17 mouse cellular contexts compared by ENCODE assay signal in the genomic region with DNA sequence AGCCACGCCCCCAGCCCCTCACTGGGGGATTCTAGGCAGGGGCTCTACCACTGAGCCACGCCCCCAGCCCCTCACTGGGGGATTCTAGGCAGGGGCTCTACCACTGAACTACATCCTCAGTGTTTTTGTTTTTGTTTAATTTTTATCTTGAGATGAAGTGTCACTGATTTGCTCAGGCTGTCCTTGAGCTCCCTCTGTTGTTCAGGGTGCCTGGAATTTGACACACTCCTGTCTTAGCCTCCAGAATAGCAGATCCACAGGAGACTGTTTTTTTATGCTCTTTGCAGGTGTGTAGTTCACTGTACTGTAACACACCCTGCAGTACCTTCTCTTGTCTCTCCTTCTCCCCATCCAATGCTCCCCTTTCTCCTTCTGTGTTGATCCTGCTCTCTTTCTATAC.
DNase-seq lines count a peak whose midpoint lies in the region; ATAC-seq and TF ChIP-seq lines count a peak whose summit lies in the region.
"Had no signal": no experiment of that assay in that cellular context is flagged by ENCODE, and none has a peak within 500 bp of the region (broad histone marks: within the 10 kb centered on the region; RNA-seq: fewer than 3 reads in every experiment).

No protein-coding gene starts in this region.

- no peak overlapping the region for H3K9ac ChIP-seq in hindbrain, postnatal 0 days (replicated peaks; ENCODE audit: low read length)
- no peak overlapping the region for H3K9ac ChIP-seq in hindbrain, embryonic 11.5 days (ENCODE audit: low read depth, low read length)
- no peak overlapping the region for H3K9ac ChIP-seq in CH12.LX (ENCODE audit: insufficient read depth, low read depth)
- H3K9ac ChIP-seq in neural tube, embryonic 15.5 days (replicated peaks), result no peak overlapping the region
- H3K9ac ChIP-seq: heart, embryonic 15.5 days; lung, embryonic 15.5 days; neural tube, embryonic 12.5 days had no signal

- 97% methylated on average over 2 of the region's 2 CpGs for WGBS in hindbrain, postnatal 0 days
- 86% methylated on average over 2 of the region's 2 CpGs for WGBS in hindbrain, embryonic 11.5 days
- 89% methylated on average over 2 of the region's 2 CpGs for WGBS in neural tube, embryonic 15.5 days

- H3K9me3 ChIP-seq in hindbrain, postnatal 0 days (ENCODE audit: low read length), result no peaks in the 10 kb centered on the region
- no peaks in the 10 kb centered on the region for H3K9me3 ChIP-seq in hindbrain, embryonic 11.5 days (ENCODE audit: control insufficient read depth, low read length)
- H3K9me3 ChIP-seq in CH12.LX (replicated peaks; ENCODE audit: low read length), result no peaks in the 10 kb centered on the region
- no peaks in the 10 kb centered on the region for H3K9me3 ChIP-seq in neural tube, embryonic 15.5 days (replicated peaks)
- H3K9me3 ChIP-seq: heart, embryonic 15.5 days; lung, embryonic 15.5 days; neural tube, embryonic 12.5 days had no signal

- TF ChIP-seq POLR2A in CH12.LX (IDR thresholded peaks at IDR 0.05; ENCODE audit: low read depth, low read length), result no peak

- dilution Hi-C loops in CH12.LX (cut with MboI; ENCODE audit: extremely low pct_ligation_motif_present, extremely low pct_unique_long_range_greater_than_20kb, low sequenced_read_pairs), result no loop called here

- TF ChIP-seq CTCF in hindbrain, postnatal 0 days (IDR thresholded peaks at IDR 0.05; ENCODE audit: low read depth), result peak; percentile 10; the same call in 1 of the 2 replicates
- peak in 1 of 2 experiments; percentile 82; a peak in 2 of 4 replicates for TF ChIP-seq CTCF in CH12.LX (conservative IDR thresholded peaks at IDR 0.05 in 1 of 2, IDR thresholded peaks at IDR 0.05 in 1 of 2; ENCODE audit: low read depth in 2 of 2, low read length in 2 of 2)

- no peak for ATAC-seq in hindbrain, postnatal 0 days
- no peak for ATAC-seq in hindbrain, embryonic 11.5 days (ENCODE audit: low FRiP score)
- no peak for ATAC-seq in neural tube, embryonic 15.5 days (ENCODE audit: low FRiP score)
- ATAC-seq: forebrain, embryonic 14.5 days; hindbrain, embryonic 16.5 days had no signal

- H3K36me3 ChIP-seq in hindbrain, postnatal 0 days (ENCODE audit: insufficient read depth, low read length), result no peaks in the 10 kb centered on the region
- no peaks in the 10 kb centered on the region for H3K36me3 ChIP-seq in hindbrain, embryonic 11.5 days (ENCODE audit: control insufficient read depth, insufficient read depth, low read length)
- H3K36me3 ChIP-seq in CH12.LX (replicated peaks in 1 of 2; ENCODE audit: control insufficient read depth in 1 of 2, insufficient read depth in 1 of 2, low read length in 1 of 2), result no peaks in the 10 kb centered on the region
- no peaks in the 10 kb centered on the region for H3K36me3 ChIP-seq in splenic B cell, adult 2 months (ENCODE audit: control insufficient read depth, insufficient read depth, low read length, poor library complexity, severe bottlenecking)
- H3K36me3 ChIP-seq in neural tube, embryonic 15.5 days, result no peaks in the 10 kb centered on the region
- H3K36me3 ChIP-seq: heart, embryonic 15.5 days; lung, embryonic 15.5 days; neural tube, embryonic 12.5 days had no signal

- TF ChIP-seq EP300 in CH12.LX (IDR thresholded peaks at IDR 0.05; ENCODE audit: low read length), result no peak

- no peak overlapping the region for H3K4me3 ChIP-seq in hindbrain, postnatal 0 days (ENCODE audit: low read length)
- H3K4me3 ChIP-seq in hindbrain, embryonic 11.5 days (ENCODE audit: low read depth, low read length), result no peak overlapping the region
- no peak overlapping the region for H3K4me3 ChIP-seq in CH12.LX (replicated peaks in 1 of 3; ENCODE audit: low read depth in 2 of 3, low read length in 2 of 3, poor library complexity in 1 of 3)
- no peak overlapping the region for H3K4me3 ChIP-seq in neural tube, embryonic 15.5 days (replicated peaks)
- H3K4me3 ChIP-seq: heart, embryonic 15.5 days; lung, embryonic 15.5 days; neural tube, embryonic 12.5 days had no signal

- no peaks in the 10 kb centered on the region for H3K4me1 ChIP-seq in hindbrain, postnatal 0 days (ENCODE audit: insufficient read depth, low read length)
- H3K4me1 ChIP-seq in hindbrain, embryonic 11.5 days (replicated peaks; ENCODE audit: control insufficient read depth, insufficient read depth, low read length), result no peaks in the 10 kb centered on the region
- peaks cover 3 to 47% of the 10 kb centered on the region in 2 experiments for H3K4me1 ChIP-seq in CH12.LX (ENCODE audit: control insufficient read depth in 1 of 2, insufficient read depth in 2 of 2)
- H3K4me1 ChIP-seq in neural tube, embryonic 15.5 days, result no peaks in the 10 kb centered on the region
- H3K4me1 ChIP-seq: lung, embryonic 15.5 days; neural tube, embryonic 12.5 days had no signal

- TF ChIP-seq RAD21 in CH12.LX (IDR thresholded peaks at IDR 0.05; ENCODE audit: low read depth, low read length), result peak; percentile 84

- H3K27me3 ChIP-seq in hindbrain, postnatal 0 days (ENCODE audit: insufficient read depth, low read length), result no peaks in the 10 kb centered on the region
- no peaks in the 10 kb centered on the region for H3K27me3 ChIP-seq in hindbrain, embryonic 11.5 days (ENCODE audit: control insufficient read depth, insufficient read depth, low read length)
- H3K27me3 ChIP-seq in CH12.LX (replicated peaks), result no peaks in the 10 kb centered on the region
- no peaks in the 10 kb centered on the region for H3K27me3 ChIP-seq in splenic B cell, adult 2 months (ENCODE audit: control insufficient read depth, insufficient read depth, low read length, poor library complexity, severe bottlenecking)
- no peaks in the 10 kb centered on the region for H3K27me3 ChIP-seq in neural tube, embryonic 15.5 days (replicated peaks)
- H3K27me3 ChIP-seq: heart, embryonic 15.5 days; lung, embryonic 15.5 days; neural tube, embryonic 12.5 days had no signal

- H3K79me2 ChIP-seq in CH12.LX (replicated peaks; ENCODE audit: control insufficient read depth, extremely low read depth, insufficient read depth, poor library complexity, severe bottlenecking), result no peaks in the 10 kb centered on the region

- no peak overlapping the region for H3K27ac ChIP-seq in hindbrain, postnatal 0 days
- H3K27ac ChIP-seq in hindbrain, embryonic 11.5 days (ENCODE audit: low read depth, low read length), result no peak overlapping the region
- H3K27ac ChIP-seq in CH12.LX (ENCODE audit: insufficient read depth, low read depth), result no peak overlapping the region
- H3K27ac ChIP-seq in neural tube, embryonic 15.5 days (replicated peaks), result no peak overlapping the region
- H3K27ac ChIP-seq: heart, embryonic 15.5 days; lung, embryonic 15.5 days; neural tube, embryonic 12.5 days had no signal

- no peak for DNase-seq in hindbrain, postnatal 0 days (ENCODE audit: low spot score)
- no peak for DNase-seq in hindbrain, embryonic 11.5 days (ENCODE audit: low spot score)
- DNase-seq in lung, postnatal 14 days, result peak; percentile 6
- DNase-seq in lung, postnatal 4 days, result no peak
- DNase-seq in CH12.LX (ENCODE audit: extremely low read depth), result no peak
- DNase-seq in splenic B cell, adult 2 months (ENCODE audit: low read depth, low spot score), result peak; percentile 71
- DNase-seq: cerebellum, postnatal 10 days; gastrocnemius, postnatal 14 days; left cerebral cortex, postnatal 4 days; right cerebral cortex, postnatal 25 days had no signal

- in situ Hi-C loops in CH12.LX (cut with MboI; ENCODE audit: low pct_ligation_motif_present, low pct_unique_long_range_greater_than_20kb, low sequenced_read_pairs), result no loop called here

- no peak overlapping the region for H3K4me2 ChIP-seq in hindbrain, postnatal 0 days (ENCODE audit: low read depth, low read length)
- no peak overlapping the region for H3K4me2 ChIP-seq in hindbrain, embryonic 11.5 days (replicated peaks; ENCODE audit: low read depth, low read length)
- no peak overlapping the region for H3K4me2 ChIP-seq in CH12.LX (ENCODE audit: insufficient read depth, low read depth, poor library complexity, severe bottlenecking)
- no peak overlapping the region for H3K4me2 ChIP-seq in neural tube, embryonic 15.5 days
- H3K4me2 ChIP-seq: heart, embryonic 15.5 days; lung, embryonic 15.5 days; midbrain, embryonic 11.5 days; neural tube, embryonic 12.5 days had no signal

TF ChIP-seq in CH12.LX, 34 proteins besides CTCF, POLR2A, EP300 and RAD21:
- TF ChIP-seq ZMIZ1 (IDR thresholded peaks at IDR 0.05; ENCODE audit: low read depth, low read length) (no peak), KAT2A (IDR thresholded peaks at IDR 0.05; ENCODE audit: insufficient replicate concordance, low read length) (no peak), SMC3 (IDR thresholded peaks at IDR 0.05; ENCODE audit: low read depth, low read length) (peak; percentile 89), ZNF384 (IDR thresholded peaks at IDR 0.05; ENCODE audit: low read depth, low read length) (no peak), MXI1 (IDR thresholded peaks at IDR 0.05; ENCODE audit: low read depth, low read length) (no peak), ZC3H11A (IDR thresholded peaks at IDR 0.05; ENCODE audit: low read depth, low read length) (peak; percentile 61), NELFE (IDR thresholded peaks at IDR 0.05; ENCODE audit: low read depth, low read length) (no peak), MAZ (IDR thresholded peaks at IDR 0.05; ENCODE audit: low read depth, low read length) (no peak), PAX5 (IDR thresholded peaks at IDR 0.05; ENCODE audit: low read length) (no peak)

Comparison
In these comparisons a context has a peak if more than half of its experiments do, and no peak if none do; other contexts are left out.
1. DNase-seq: peak in lung, postnatal 14 days (single experiment) and splenic B cell, adult 2 months (single experiment); none in hindbrain, postnatal 0 days (single experiment), hindbrain, embryonic 11.5 days (single experiment), lung, postnatal 4 days (0 of 2) and CH12.LX (single experiment).